Mouse (Mus musculus): ENCODE measurements around the gene Cbfb. TPM values are rescaled to one million over a fixed set of nuclear protein-coding genes. Genes with fewer than 3 reads are reported as not detected.

The Cbfb gene
- polyA plus RNA-seq, 1 experiment, result 0.06 TPM

GRCm38 (mm10) chr8:105254966-105255350 is 84.5 kb downstream of the Cbfb start, which contains the start of gene B3gnt9:
Gene B3gnt9, minus strand, starts transcription at chr8:105255153.
- H3K4me3 ChIP-seq (replicated peaks), result peak within 1 kb of the TSS; percentile 83
- H3K27me3 ChIP-seq (ENCODE audit: control insufficient read depth), result peaks cover 23% of the 10 kb centered on the region
- H3K36me3 ChIP-seq (ENCODE audit: control insufficient read depth), result peaks cover 50% of the 10 kb centered on the region
- no peak for TF ChIP-seq GATA1 (IDR thresholded peaks at IDR 0.05; ENCODE audit: low read length)
- TF ChIP-seq TAL1 (IDR thresholded peaks at IDR 0.05; ENCODE audit: low read length), result no peak
- H3K4me1 ChIP-seq (ENCODE audit: control insufficient read depth), result peaks cover 53% of the 10 kb centered on the region
- no peaks in the 10 kb centered on the region; the same call in 1 of the 2 replicates for H3K9me3 ChIP-seq (ENCODE audit: control insufficient read depth, low read length)

GRCm38 (mm10) chr8:105257318-105258114 is 87.0 kb downstream of the Cbfb start:
- peaks cover 4% of the 10 kb centered on the region for H3K9me3 ChIP-seq (ENCODE audit: control insufficient read depth, low read length)
- H3K4me1 ChIP-seq (ENCODE audit: control insufficient read depth), result peaks cover 69% of the 10 kb centered on the region
- H3K4me3 ChIP-seq (replicated peaks), result no peak overlapping the region
- peaks cover 44% of the 10 kb centered on the region for H3K27me3 ChIP-seq (ENCODE audit: control insufficient read depth)
- peaks cover 27% of the 10 kb centered on the region for H3K36me3 ChIP-seq (ENCODE audit: control insufficient read depth)
- TF ChIP-seq TAL1 (IDR thresholded peaks at IDR 0.05; ENCODE audit: low read length), result no peak
- no peak for TF ChIP-seq GATA1 (IDR thresholded peaks at IDR 0.05; ENCODE audit: low read length)

GRCm38 (mm10) chr8:105258911-105259720 is 88.6 kb downstream of the Cbfb start:
- H3K4me3 ChIP-seq (replicated peaks), result peak overlapping the region; percentile 40
- peaks cover 66% of the 10 kb centered on the region for H3K4me1 ChIP-seq (ENCODE audit: control insufficient read depth)
- peaks cover 4% of the 10 kb centered on the region for H3K9me3 ChIP-seq (ENCODE audit: control insufficient read depth, low read length)
- H3K27me3 ChIP-seq (ENCODE audit: control insufficient read depth), result peaks cover 58% of the 10 kb centered on the region
- H3K36me3 ChIP-seq (ENCODE audit: control insufficient read depth), result peaks cover 12% of the 10 kb centered on the region
- TF ChIP-seq GATA1 (IDR thresholded peaks at IDR 0.05; ENCODE audit: low read length) (no peak), TAL1 (IDR thresholded peaks at IDR 0.05; ENCODE audit: low read length) (no peak)

GRCm38 (mm10) chr8:105259721-105260320 is 89.3 kb downstream of the Cbfb start:
- peaks cover 12% of the 10 kb centered on the region for H3K36me3 ChIP-seq (ENCODE audit: control insufficient read depth)
- peaks cover 64% of the 10 kb centered on the region for H3K27me3 ChIP-seq (ENCODE audit: control insufficient read depth)
- TF ChIP-seq GATA1 (IDR thresholded peaks at IDR 0.05; ENCODE audit: low read length) (no peak), TAL1 (IDR thresholded peaks at IDR 0.05; ENCODE audit: low read length) (no peak)
- H3K4me3 ChIP-seq (replicated peaks), result peak overlapping the region; percentile 40
- H3K4me1 ChIP-seq (ENCODE audit: control insufficient read depth), result peaks cover 66% of the 10 kb centered on the region
- H3K9me3 ChIP-seq (ENCODE audit: control insufficient read depth, low read length), result peaks cover 4% of the 10 kb centered on the region

GRCm38 (mm10) chr8:105260371-105261099 is 90.1 kb downstream of the Cbfb start:
- peaks cover 12% of the 10 kb centered on the region for H3K36me3 ChIP-seq (ENCODE audit: control insufficient read depth)
- no peak overlapping the region for H3K4me3 ChIP-seq (replicated peaks)
- peaks cover 71% of the 10 kb centered on the region for H3K27me3 ChIP-seq (ENCODE audit: control insufficient read depth)
- H3K9me3 ChIP-seq (ENCODE audit: control insufficient read depth, low read length), result peaks cover 4% of the 10 kb centered on the region
- TF ChIP-seq GATA1 (IDR thresholded peaks at IDR 0.05; ENCODE audit: low read length) (no peak), TAL1 (IDR thresholded peaks at IDR 0.05; ENCODE audit: low read length) (no peak)
- peaks cover 66% of the 10 kb centered on the region for H3K4me1 ChIP-seq (ENCODE audit: control insufficient read depth)

- peaks cover 56% of the 10 kb centered on the region for H3K4me1 ChIP-seq (ENCODE audit: control insufficient read depth)
- H3K4me3 ChIP-seq (replicated peaks), result no peak overlapping the region
- TF ChIP-seq TAL1 (IDR thresholded peaks at IDR 0.05; ENCODE audit: low read length), result no peak
- TF ChIP-seq GATA1 (IDR thresholded peaks at IDR 0.05; ENCODE audit: low read length), result no peak
- peaks cover 9% of the 10 kb centered on the region for H3K36me3 ChIP-seq (ENCODE audit: control insufficient read depth)
- H3K9me3 ChIP-seq (ENCODE audit: control insufficient read depth, low read length), result peaks cover 6% of the 10 kb centered on the region
- peaks cover 79% of the 10 kb centered on the region for H3K27me3 ChIP-seq (ENCODE audit: control insufficient read depth)
Measured at GRCm38 (mm10) chr8:105261326-105261980, 91.0 kb downstream of the Cbfb start.

GRCm38 (mm10) chr8:105263244-105263912 is 92.9 kb downstream of the Cbfb start:
- Histone ChIP-seq H3K4me3 (replicated peaks) (peak overlapping the region; percentile 77), H3K9me3 (ENCODE audit: control insufficient read depth, low read length) (peaks cover 15% of the 10 kb centered on the region), H3K27me3 (ENCODE audit: control insufficient read depth) (peaks cover 91% of the 10 kb centered on the region), H3K36me3 (ENCODE audit: control insufficient read depth) (peaks cover 7% of the 10 kb centered on the region), H3K4me1 (ENCODE audit: control insufficient read depth) (peaks cover 58% of the 10 kb centered on the region)
- no peak for TF ChIP-seq TAL1 (IDR thresholded peaks at IDR 0.05; ENCODE audit: low read length)
- no peak for TF ChIP-seq GATA1 (IDR thresholded peaks at IDR 0.05; ENCODE audit: low read length)

All from erythroblast, embryonic 14.5 days (primary cell).